Mouse (Mus musculus) liver, embryonic 12.5 days (tissue): ENCODE measurements around the gene Abca6. TPM values are rescaled to one million over a fixed set of nuclear protein-coding genes. Genes with fewer than 3 reads are reported as not detected.

Source experiments
- ATAC-seq: fragments of 200-750 bp; cut with Nextera tagmentation; 2 replicates; pipeline ENCODE4 v1.8.0; 2017; ENCODE audit warnings: moderate number of reproducible peaks, mild to moderate bottlenecking, moderate library complexity
- H3K27ac ChIP-seq: fragments of 300-500 bp; sonication (generic); 2 replicates; pipeline ENCODE4 v1.5.1; 2016; ENCODE audit warnings: mild to moderate bottlenecking
- H3K27me3 ChIP-seq: fragments of 300-500 bp; sonication (generic); replicated peaks from 2 replicates; pipeline ENCODE4 v1.6.1; 2016; ENCODE audit warnings: mild to moderate bottlenecking, moderate library complexity
- H3K36me3 ChIP-seq: fragments of 300-500 bp; sonication (generic); 2 replicates; pipeline ENCODE4 v1.6.1; 2016; ENCODE audit warnings: mild to moderate bottlenecking, moderate library complexity
- H3K4me1 ChIP-seq: fragments of 300-500 bp; sonication (generic); 2 replicates; pipeline ENCODE4 v1.6.1; 2016
- H3K4me2 ChIP-seq: fragments of 300-500 bp; sonication (generic); 2 replicates; pipeline ENCODE4 v1.6.1; 2016; ENCODE audit warnings: mild to moderate bottlenecking, moderate library complexity
- H3K4me3 ChIP-seq: fragments of 300-500 bp; sonication (generic); 2 replicates; pipeline ENCODE4 v1.5.1; 2016; ENCODE audit warnings: mild to moderate bottlenecking, moderate library complexity
- H3K9ac ChIP-seq: fragments of 300-500 bp; sonication (generic); 2 replicates; pipeline ENCODE4 v1.6.1; 2016; ENCODE audit warnings: mild to moderate bottlenecking, moderate library complexity
- H3K9me3 ChIP-seq: fragments of 300-500 bp; sonication (generic); replicated peaks from 2 replicates; pipeline ENCODE4 v1.6.1; 2016; ENCODE audit warnings: mild to moderate bottlenecking, moderate library complexity
- WGBS: fragments of 180-500 bp; shearing (Covaris S2); methylation state at CpG from one replicate; pipeline ENCODE4 v1.1.7; 2016; ENCODE audit not compliant: insufficient replicate concordance; 5-methylcytosine and 5-hydroxymethylcytosine counted together
- polyA plus RNA-seq: library from polyadenylated mRNA; unstranded; fragments of >200 nt; fragmentation: Nextera tagmentation; extraction: Ambion mirVana; gene quantifications from 2 replicates; pipeline ENCODE4 v1.2.1, GENCODE M21; 2016

Gene Abca6
- polyA plus RNA-seq, 1 experiment from 2014 or later, result 3.3 TPM

DNA sequence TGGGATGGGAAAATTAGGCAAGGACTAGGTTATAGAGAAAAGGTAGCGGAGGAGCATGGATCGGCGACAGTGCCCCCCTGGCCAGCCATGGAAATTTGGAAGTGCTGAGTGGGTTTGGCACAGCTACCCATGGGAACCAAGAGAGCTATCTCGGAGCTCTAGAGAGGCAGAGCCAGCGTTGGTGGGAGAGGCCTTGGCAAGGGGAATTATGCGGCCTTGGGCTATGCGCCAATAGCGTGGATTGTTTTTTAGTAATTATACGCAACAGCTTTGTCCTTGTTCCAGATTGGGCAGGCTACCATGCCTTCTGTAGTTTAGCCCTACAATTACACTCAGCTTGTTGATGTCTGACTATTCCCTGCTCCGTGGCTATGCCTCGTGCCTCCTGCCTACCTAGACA is 15.2 kb upstream of the Abca6 start:
- Histone ChIP-seq H3K36me3 (no peaks in the 10 kb centered on the region), H3K4me3 (no peak overlapping the region), H3K27ac (no peak overlapping the region), H3K4me1 (peaks cover 4% of the 10 kb centered on the region; the same call in 1 of the 2 replicates), H3K4me2 (no peak overlapping the region), H3K27me3 (no peaks in the 10 kb centered on the region), H3K9me3 (no peaks in the 10 kb centered on the region), H3K9ac (no peak overlapping the region)
- ATAC-seq, result no peak
- 78% methylated on average over 11 of the region's 11 CpGs for WGBS

DNA sequence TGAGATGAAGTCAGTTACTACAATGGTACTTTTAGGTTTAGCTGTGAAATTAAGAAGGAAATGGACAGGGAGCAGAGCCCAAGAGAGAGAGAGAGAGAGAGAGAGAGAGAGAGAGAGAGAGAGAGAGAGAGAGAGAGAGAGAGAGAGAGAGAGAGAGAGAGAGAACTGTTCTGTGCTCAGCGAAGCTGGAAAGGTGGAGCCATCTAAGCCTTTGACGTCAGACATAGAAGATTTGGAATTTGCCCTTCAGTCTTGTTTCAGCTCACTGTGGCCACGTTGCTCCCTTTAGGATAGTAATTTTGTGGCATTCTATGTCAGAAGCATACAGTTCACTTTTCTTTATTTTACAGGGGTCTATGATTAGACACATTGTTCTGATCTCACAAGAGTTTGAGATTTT is 10.3 kb upstream of the Abca6 start:
- H3K9me3 ChIP-seq, result no peaks in the 10 kb centered on the region; the same call in 1 of the 2 replicates
- H3K36me3 ChIP-seq, result no peaks in the 10 kb centered on the region
- H3K9ac ChIP-seq, result no peak overlapping the region
- no peak for ATAC-seq
- no peaks in the 10 kb centered on the region for H3K27me3 ChIP-seq
- no peak overlapping the region for H3K27ac ChIP-seq
- no peak overlapping the region for H3K4me2 ChIP-seq
- H3K4me1 ChIP-seq, result no peaks in the 10 kb centered on the region
- WGBS, result 54% methylated on average over 3 of the region's 3 CpGs
- no peak overlapping the region for H3K4me3 ChIP-seq

GRCm38 (mm10) chr11:110257911-110258310 is 6.3 kb upstream of the Abca6 start:
- H3K9ac ChIP-seq, result no peak overlapping the region
- no peak overlapping the region for H3K4me2 ChIP-seq
- H3K27me3 ChIP-seq, result no peaks in the 10 kb centered on the region
- no peak for ATAC-seq
- WGBS, result 29% methylated on average over 4 of the region's 4 CpGs
- H3K4me1 ChIP-seq, result no peaks in the 10 kb centered on the region
- no peak overlapping the region for H3K4me3 ChIP-seq
- H3K36me3 ChIP-seq, result no peaks in the 10 kb centered on the region
- no peaks in the 10 kb centered on the region; the same call in 1 of the 2 replicates for H3K9me3 ChIP-seq
- H3K27ac ChIP-seq, result no peak overlapping the region

GRCm38 (mm10) chr11:110257061-110257460 is 5.5 kb upstream of the Abca6 start:
- H3K4me3 ChIP-seq, result no peak overlapping the region
- 73% methylated on average over 4 of the region's 4 CpGs for WGBS
- H3K9me3 ChIP-seq, result no peaks in the 10 kb centered on the region; the same call in 1 of the 2 replicates
- H3K4me2 ChIP-seq, result no peak overlapping the region
- H3K36me3 ChIP-seq, result no peaks in the 10 kb centered on the region
- ATAC-seq, result no peak
- H3K27me3 ChIP-seq, result no peaks in the 10 kb centered on the region
- no peaks in the 10 kb centered on the region for H3K4me1 ChIP-seq
- no peak overlapping the region for H3K27ac ChIP-seq
- H3K9ac ChIP-seq, result no peak overlapping the region

GRCm38 (mm10) chr11:110252256-110252655 is 680 bp upstream of the Abca6 start:
- no peak for ATAC-seq
- Histone ChIP-seq H3K9me3 (no peaks in the 10 kb centered on the region), H3K4me1 (no peaks in the 10 kb centered on the region), H3K4me2 (no peak overlapping the region), H3K27me3 (no peaks in the 10 kb centered on the region), H3K4me3 (no peak overlapping the region), H3K9ac (no peak overlapping the region), H3K36me3 (no peaks in the 10 kb centered on the region), H3K27ac (no peak overlapping the region)
- WGBS, result 54% methylated on average over 3 of the region's 3 CpGs

- Histone ChIP-seq H3K4me1 (no peaks in the 10 kb centered on the region), H3K27ac (no peak overlapping the region), H3K9me3 (no peaks in the 10 kb centered on the region), H3K4me2 (no peak overlapping the region), H3K27me3 (no peaks in the 10 kb centered on the region), H3K9ac (no peak overlapping the region), H3K4me3 (no peak overlapping the region), H3K36me3 (no peaks in the 10 kb centered on the region)
- ATAC-seq, result no peak
- WGBS, result 81% methylated on average over 10 of the region's 10 CpGs
Measured at GRCm38 (mm10) chr11:110244730-110245129, 6.8 kb downstream of the Abca6 start.

DNA sequence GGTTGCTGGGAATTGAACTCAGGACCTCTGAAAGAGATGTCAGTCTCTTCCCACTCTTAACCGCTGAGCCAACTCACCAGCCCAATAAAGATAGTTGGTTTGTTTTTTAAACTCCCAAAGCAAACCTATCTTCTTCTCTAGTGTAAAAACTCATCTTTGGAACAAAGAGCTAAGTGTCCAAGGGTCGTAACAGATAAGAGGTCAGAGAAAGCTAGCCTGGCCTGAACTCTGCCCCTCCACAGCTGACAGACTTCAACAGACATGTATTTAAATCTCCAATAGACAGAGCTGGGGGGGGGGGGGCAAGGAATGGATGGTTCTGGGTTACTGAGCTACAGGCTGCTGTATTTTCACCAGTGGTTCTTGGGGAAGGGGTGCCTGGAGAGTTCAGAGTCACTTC is 14.1 kb downstream of the Abca6 start:
- H3K9ac ChIP-seq, result no peak overlapping the region
- H3K36me3 ChIP-seq, result no peaks in the 10 kb centered on the region
- no peak overlapping the region for H3K4me2 ChIP-seq
- H3K9me3 ChIP-seq, result no peaks in the 10 kb centered on the region
- H3K4me3 ChIP-seq, result no peak overlapping the region
- WGBS, result 48% methylated on average over 2 of the region's 2 CpGs
- H3K4me1 ChIP-seq, result no peaks in the 10 kb centered on the region
- no peak overlapping the region for H3K27ac ChIP-seq
- H3K27me3 ChIP-seq, result no peaks in the 10 kb centered on the region
- no peak for ATAC-seq

DNA sequence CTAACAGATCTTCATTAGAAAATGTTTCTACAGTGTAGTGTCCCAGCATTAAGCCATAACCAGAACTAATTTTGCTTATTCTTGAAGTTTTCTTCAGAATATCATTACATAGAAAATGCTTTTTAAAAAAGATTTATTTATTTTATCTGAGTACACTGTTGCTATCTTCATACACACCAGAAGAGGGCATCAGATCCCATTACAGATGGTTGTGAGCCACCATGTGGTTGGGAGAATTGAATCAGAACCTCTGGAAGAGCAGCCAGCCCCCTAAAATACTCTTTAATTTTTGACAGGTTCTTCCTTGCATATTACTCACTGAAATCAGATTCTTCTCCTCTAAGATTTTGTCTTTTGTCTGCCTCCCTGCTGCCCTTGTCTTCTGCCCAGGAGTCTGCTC is 18.6 kb downstream of the Abca6 start:
- no peaks in the 10 kb centered on the region for H3K9me3 ChIP-seq
- no peak overlapping the region for H3K27ac ChIP-seq
- H3K36me3 ChIP-seq, result no peaks in the 10 kb centered on the region
- H3K4me3 ChIP-seq, result no peak overlapping the region
- no peaks in the 10 kb centered on the region for H3K27me3 ChIP-seq
- H3K9ac ChIP-seq, result no peak overlapping the region
- H3K4me2 ChIP-seq, result no peak overlapping the region
- ATAC-seq, result no peak
- no peaks in the 10 kb centered on the region for H3K4me1 ChIP-seq

GRCm38 (mm10) chr11:110217118-110217517 is 34.5 kb downstream of the Abca6 start:
- Histone ChIP-seq H3K27ac (no peak overlapping the region), H3K27me3 (no peaks in the 10 kb centered on the region), H3K4me3 (no peak overlapping the region), H3K9ac (no peak overlapping the region), H3K4me2 (no peak overlapping the region), H3K4me1 (no peaks in the 10 kb centered on the region), H3K9me3 (no peaks in the 10 kb centered on the region), H3K36me3 (no peaks in the 10 kb centered on the region)
- ATAC-seq, result no peak

DNA sequence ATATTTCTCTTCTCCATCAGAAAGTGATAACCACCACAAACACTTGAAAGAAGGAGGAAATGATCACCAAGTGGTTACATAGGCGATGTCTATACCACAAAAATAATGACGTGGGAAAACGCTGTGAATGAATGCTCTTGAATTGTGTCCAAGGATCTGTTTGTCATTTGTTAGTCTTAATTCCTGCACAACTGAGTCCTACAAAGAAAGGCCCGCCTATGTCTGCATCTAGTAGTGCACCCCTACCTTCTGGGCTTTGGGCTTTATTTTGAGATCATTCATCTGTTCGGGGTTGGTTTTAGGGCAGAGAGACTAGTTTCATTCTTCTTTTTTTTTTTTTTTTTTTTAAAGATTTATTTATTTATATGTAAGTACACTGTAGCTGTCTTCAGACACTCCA is 47.6 kb downstream of the Abca6 start:
- no peaks in the 10 kb centered on the region for H3K27me3 ChIP-seq
- no peak for ATAC-seq
- WGBS, result 63% methylated on average over 5 of the region's 5 CpGs

DNA sequence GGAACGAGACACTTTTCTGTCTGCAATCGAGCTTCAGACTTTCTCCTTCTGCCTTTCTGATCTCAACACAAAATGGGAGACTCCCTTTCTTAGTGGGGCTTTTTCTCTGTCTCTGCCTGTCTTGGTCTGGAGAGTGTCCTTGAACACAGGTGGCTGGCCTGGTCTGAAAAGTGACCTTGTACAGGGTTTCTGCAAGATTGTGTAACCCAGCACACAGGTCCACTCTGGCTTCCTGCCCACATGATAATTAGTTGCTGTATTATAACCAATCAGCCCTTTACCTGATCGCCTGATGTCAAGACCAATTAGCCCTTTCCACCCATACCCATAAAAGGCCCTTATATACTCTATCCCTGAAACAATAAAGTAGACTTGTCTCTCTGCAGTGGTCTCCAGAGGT is 52.7 kb downstream of the Abca6 start:
- H3K9me3 ChIP-seq, result no peaks in the 10 kb centered on the region
- 51% methylated on average over 3 of the region's 3 CpGs for WGBS
- no peak for ATAC-seq

More for the DNA sequence above, 47.6 kb downstream of the Abca6 start:
- no peaks in the 10 kb centered on the region for H3K36me3 ChIP-seq
- no peak overlapping the region for H3K4me3 ChIP-seq
- no peaks in the 10 kb centered on the region for H3K9me3 ChIP-seq
- no peak overlapping the region for H3K27ac ChIP-seq
- H3K4me2 ChIP-seq, result no peak overlapping the region
- H3K4me1 ChIP-seq, result no peaks in the 10 kb centered on the region
- no peak overlapping the region for H3K9ac ChIP-seq

DNA sequence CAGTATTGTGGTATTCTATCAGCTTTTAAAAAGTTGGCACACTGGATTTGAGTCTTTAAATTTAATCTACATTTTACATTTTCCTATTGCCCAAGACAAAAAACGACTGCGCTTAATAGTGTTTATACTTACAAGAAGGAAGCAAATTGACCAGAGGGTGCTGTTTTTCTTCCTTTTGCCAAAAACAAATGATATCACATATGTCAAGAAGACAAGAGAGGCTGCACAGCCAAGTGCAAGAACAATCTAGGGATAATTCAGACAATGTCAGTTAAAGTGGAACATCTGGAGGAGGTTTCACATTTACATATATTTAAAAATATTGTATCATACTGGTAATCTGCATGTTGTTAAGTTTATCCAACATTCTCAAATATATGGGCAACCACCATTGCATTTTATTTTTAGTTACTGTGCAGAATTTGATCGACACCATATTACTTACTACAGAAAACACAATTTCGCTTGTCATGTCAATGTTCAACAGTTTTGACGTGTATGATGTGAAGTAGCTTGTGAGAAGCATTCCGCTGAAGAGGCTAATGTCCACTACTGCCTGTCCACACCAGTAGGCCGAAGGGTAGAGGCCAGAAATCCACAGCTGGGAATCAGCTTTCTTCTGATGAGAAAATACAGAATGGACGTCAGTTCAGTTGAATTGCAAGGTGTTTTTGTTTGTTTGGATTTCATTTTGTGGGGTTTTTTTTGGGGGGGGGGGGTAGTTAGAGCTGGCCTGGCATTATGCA is 54.8 kb downstream of the Abca6 start:
- no peaks in the 10 kb centered on the region for H3K4me1 ChIP-seq
- no peaks in the 10 kb centered on the region for H3K36me3 ChIP-seq
- H3K9ac ChIP-seq, result no peak overlapping the region
- no peak overlapping the region for H3K27ac ChIP-seq
- H3K9me3 ChIP-seq, result no peaks in the 10 kb centered on the region
- 64% methylated on average over 8 of the region's 8 CpGs for WGBS
- ATAC-seq, result no peak
- H3K4me2 ChIP-seq, result no peak overlapping the region
- no peak overlapping the region for H3K4me3 ChIP-seq
- H3K27me3 ChIP-seq, result no peaks in the 10 kb centered on the region

More for the DNA sequence above, 52.7 kb downstream of the Abca6 start:
- Histone ChIP-seq H3K27me3 (no peaks in the 10 kb centered on the region), H3K9ac (no peak overlapping the region), H3K27ac (no peak overlapping the region), H3K4me2 (no peak overlapping the region), H3K4me3 (no peak overlapping the region), H3K4me1 (no peaks in the 10 kb centered on the region), H3K36me3 (no peaks in the 10 kb centered on the region)

DNA sequence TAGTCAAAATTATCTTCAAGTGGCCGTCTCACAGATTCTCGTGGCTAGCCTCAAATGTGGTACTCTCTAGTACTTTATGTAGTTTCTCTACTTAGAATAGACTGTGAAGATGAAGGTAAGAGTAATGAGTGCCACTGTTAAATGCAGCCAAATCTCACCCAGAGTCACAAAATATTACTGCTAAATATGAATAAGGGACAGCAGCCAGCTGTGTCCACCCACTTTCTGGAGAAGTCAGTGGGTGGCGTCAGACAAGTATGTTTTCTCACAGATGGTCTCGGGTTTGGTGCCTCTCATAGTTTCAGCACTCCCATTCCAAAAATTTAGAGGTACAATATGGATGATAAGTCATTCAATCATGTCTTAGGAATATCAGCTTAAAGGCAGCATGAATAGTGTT is 56.3 kb downstream of the Abca6 start:
- H3K4me3 ChIP-seq, result no peak overlapping the region
- no peak overlapping the region for H3K4me2 ChIP-seq
- no peaks in the 10 kb centered on the region for H3K9me3 ChIP-seq
- H3K36me3 ChIP-seq, result no peaks in the 10 kb centered on the region; the same call in 1 of the 2 replicates
- H3K27me3 ChIP-seq, result no peaks in the 10 kb centered on the region
- ATAC-seq, result no peak
- WGBS, result 61% methylated on average over 4 of the region's 4 CpGs
- no peak overlapping the region for H3K9ac ChIP-seq
- no peaks in the 10 kb centered on the region for H3K4me1 ChIP-seq
- H3K27ac ChIP-seq, result no peak overlapping the region
